Mouse (Mus musculus): ENCODE results near the gene Cdca3. TPM values are rescaled to one million over a fixed set of nuclear protein-coding genes. Genes with fewer than 3 reads are reported as not detected.
A peak's percentile ranks its signal among the peaks of the same experiment; 100 is the strongest.

The Cdca3 gene
- polyA plus RNA-seq, 1 experiment from 2014 or later = 85.1 TPM

GRCm38 (mm10) chr6:124804341-124804740 is 25.0 kb upstream of the Cdca3 start:
- 0 out of 2 replicates have a peak overlapping the region, but pooled peaks have one; percentile 94 for H3K27ac ChIP-seq
- no peaks in the 10 kb centered on the region for H3K9me3 ChIP-seq (replicated peaks; ENCODE audit: low read length)
- TF ChIP-seq CTCF (IDR thresholded peaks at IDR 0.05; ENCODE audit: low read depth) = no peak
- no peak overlapping the region for H3K4me3 ChIP-seq (replicated peaks; ENCODE audit: low read depth, low read length)
- no peak for DNase-seq (ENCODE audit: low spot score)
- peaks cover 10% of the 10 kb centered on the region; the same call in 1 of the 2 replicates for H3K4me1 ChIP-seq (replicated peaks; ENCODE audit: insufficient read depth, low read length)
- H3K36me3 ChIP-seq (ENCODE audit: insufficient read depth, low read length) = no peaks in the 10 kb centered on the region
- ATAC-seq (replicated peaks; ENCODE audit: low FRiP score, low read depth) = no peak
- WGBS = 83% methylated on average over 3 of the region's 3 CpGs
- H3K27me3 ChIP-seq (ENCODE audit: insufficient read depth, low read length) = no peaks in the 10 kb centered on the region
- H3K9ac ChIP-seq (ENCODE audit: low read depth, low read length) = no peak overlapping the region
- no peak overlapping the region for H3K4me2 ChIP-seq (ENCODE audit: low read length)

GRCm38 (mm10) chr6:124805341-124806321 is 23.7 kb upstream of the Cdca3 start:
- H3K36me3 ChIP-seq (ENCODE audit: insufficient read depth, low read length) = no peaks in the 10 kb centered on the region
- WGBS = 2% methylated on average over 34 of the region's 34 CpGs
- peak overlapping the region; percentile 38 for H3K4me3 ChIP-seq (replicated peaks; ENCODE audit: low read depth, low read length)
- H3K27me3 ChIP-seq (ENCODE audit: insufficient read depth, low read length) = no peaks in the 10 kb centered on the region
- peak overlapping the region; percentile 69 for H3K4me2 ChIP-seq (ENCODE audit: low read length)
- ATAC-seq (replicated peaks; ENCODE audit: low FRiP score, low read depth) (peak; percentile 84), DNase-seq (ENCODE audit: low spot score) (peak; percentile 96)
- no peaks in the 10 kb centered on the region for H3K9me3 ChIP-seq (replicated peaks; ENCODE audit: low read length)
- peak overlapping the region; percentile 94 for H3K27ac ChIP-seq
- TF ChIP-seq CTCF (IDR thresholded peaks at IDR 0.05; ENCODE audit: low read depth) = peak; percentile 54
- H3K9ac ChIP-seq (ENCODE audit: low read depth, low read length) = peak overlapping the region; percentile 57
- H3K4me1 ChIP-seq (replicated peaks; ENCODE audit: insufficient read depth, low read length) = peaks cover 15% of the 10 kb centered on the region; the same call in 1 of the 2 replicates

GRCm38 (mm10) chr6:124806446-124807140 is 22.8 kb upstream of the Cdca3 start:
- no peak for DNase-seq (ENCODE audit: low spot score)
- peak overlapping the region; percentile 69 for H3K4me2 ChIP-seq (ENCODE audit: low read length)
- peaks cover under 1% of the 10 kb centered on the region; the same call in 1 of the 2 replicates for H3K36me3 ChIP-seq (ENCODE audit: insufficient read depth, low read length)
- H3K4me1 ChIP-seq (replicated peaks; ENCODE audit: insufficient read depth, low read length) = peaks cover 15% of the 10 kb centered on the region; the same call in 1 of the 2 replicates
- WGBS = 74% methylated on average over 7 of the region's 7 CpGs
- H3K27me3 ChIP-seq (ENCODE audit: insufficient read depth, low read length) = no peaks in the 10 kb centered on the region
- no peaks in the 10 kb centered on the region for H3K9me3 ChIP-seq (replicated peaks; ENCODE audit: low read length)
- H3K4me3 ChIP-seq (replicated peaks; ENCODE audit: low read depth, low read length) = peak overlapping the region; percentile 38; the same call in 1 of the 2 replicates
- no peak for ATAC-seq (replicated peaks; ENCODE audit: low FRiP score, low read depth)
- no peak for TF ChIP-seq CTCF (IDR thresholded peaks at IDR 0.05; ENCODE audit: low read depth)
- H3K27ac ChIP-seq = peak overlapping the region; percentile 94
- peak overlapping the region; percentile 18; the same call in 1 of the 2 replicates for H3K9ac ChIP-seq (ENCODE audit: low read depth, low read length)

- Histone ChIP-seq H3K4me3 (replicated peaks; ENCODE audit: low read depth, low read length) (no peak overlapping the region), H3K36me3 (ENCODE audit: insufficient read depth, low read length) (peaks cover 6% of the 10 kb centered on the region; the same call in 1 of the 2 replicates), H3K4me1 (replicated peaks; ENCODE audit: insufficient read depth, low read length) (peaks cover 21% of the 10 kb centered on the region; the same call in 1 of the 2 replicates), H3K9me3 (replicated peaks; ENCODE audit: low read length) (no peaks in the 10 kb centered on the region), H3K27me3 (ENCODE audit: insufficient read depth, low read length) (no peaks in the 10 kb centered on the region), H3K27ac (no peak overlapping the region), H3K9ac (ENCODE audit: low read depth, low read length) (no peak overlapping the region), H3K4me2 (ENCODE audit: low read length) (no peak overlapping the region)
- WGBS = 85% methylated on average over 4 of the region's 4 CpGs
- ATAC-seq (replicated peaks; ENCODE audit: low FRiP score, low read depth) = no peak
- TF ChIP-seq CTCF (IDR thresholded peaks at IDR 0.05; ENCODE audit: low read depth) = no peak
- DNase-seq (ENCODE audit: low spot score) = no peak
Measured at GRCm38 (mm10) chr6:124807366-124807765, 22.0 kb upstream of the Cdca3 start.

- Histone ChIP-seq H3K9ac (ENCODE audit: low read depth, low read length) (0 out of 2 replicates have a peak overlapping the region, but pooled peaks have one; percentile 72), H3K9me3 (replicated peaks; ENCODE audit: low read length) (no peaks in the 10 kb centered on the region), H3K4me1 (replicated peaks; ENCODE audit: insufficient read depth, low read length) (peaks cover 27% of the 10 kb centered on the region; the same call in 1 of the 2 replicates), H3K27ac (peak overlapping the region; percentile 95), H3K36me3 (ENCODE audit: insufficient read depth, low read length) (peaks cover 6% of the 10 kb centered on the region; the same call in 1 of the 2 replicates), H3K4me3 (replicated peaks; ENCODE audit: low read depth, low read length) (peak overlapping the region; percentile 64; the same call in 1 of the 2 replicates), H3K4me2 (ENCODE audit: low read length) (peak overlapping the region; percentile 99), H3K27me3 (ENCODE audit: insufficient read depth, low read length) (no peaks in the 10 kb centered on the region)
- WGBS = 70% methylated on average over 6 of the region's 6 CpGs
- DNase-seq (ENCODE audit: low spot score) (no peak), ATAC-seq (replicated peaks; ENCODE audit: low FRiP score, low read depth) (no peak)
- no peak for TF ChIP-seq CTCF (IDR thresholded peaks at IDR 0.05; ENCODE audit: low read depth)
Measured at GRCm38 (mm10) chr6:124807986-124808357, 21.4 kb upstream of the Cdca3 start.
